Mouse (Mus musculus) intestine, embryonic 16.5 days (tissue): ENCODE measurements around the gene Yars. TPM values are rescaled to one million over a fixed set of nuclear protein-coding genes. Genes with fewer than 3 reads are reported as not detected.

ENCODE experiments used
- ATAC-seq: fragments of 200-750 bp; cut with Nextera tagmentation; 2 replicates; pipeline ENCODE4 v1.8.0; 2017; ENCODE audit warnings: moderate TSS enrichment, moderate library complexity
- H3K27ac ChIP-seq: fragments of 300-500 bp; sonication (generic); 2 replicates; pipeline ENCODE4 v1.5.1; 2014; ENCODE audit warnings: mild to moderate bottlenecking, low read length
- H3K27me3 ChIP-seq: fragments of 300-500 bp; sonication (generic); replicated peaks from 2 replicates; pipeline ENCODE4 v1.6.1; 2014; ENCODE audit warnings: low read length, control low read depth, mixed read lengths; ENCODE audit not compliant: control insufficient read depth, insufficient read depth
- H3K36me3 ChIP-seq: fragments of 300-500 bp; sonication (generic); 2 replicates; pipeline ENCODE4 v1.6.1; 2014; ENCODE audit warnings: low read length, control low read depth; ENCODE audit not compliant: control insufficient read depth, insufficient read depth
- H3K4me1 ChIP-seq: fragments of 300-500 bp; sonication (generic); 2 replicates; pipeline ENCODE4 v1.6.1; 2014; ENCODE audit warnings: low read length, control low read depth, mixed read lengths; ENCODE audit not compliant: control insufficient read depth, insufficient read depth
- H3K4me2 ChIP-seq: fragments of 300-500 bp; sonication (generic); 2 replicates; pipeline ENCODE4 v1.6.1; 2014; ENCODE audit warnings: low read depth, low read length, control low read depth
- H3K4me3 ChIP-seq: fragments of 300-500 bp; sonication (generic); 2 replicates; pipeline ENCODE4 v1.5.1; 2014; ENCODE audit warnings: mild to moderate bottlenecking, low read length
- H3K9ac ChIP-seq: fragments of 300-500 bp; sonication (generic); 2 replicates; pipeline ENCODE4 v1.6.1; 2014; ENCODE audit warnings: low read depth, low read length
- H3K9me3 ChIP-seq: fragments of 300-500 bp; sonication (generic); 2 replicates; pipeline ENCODE4 v1.6.1; 2016; ENCODE audit warnings: low read length, control low read depth; ENCODE audit not compliant: control insufficient read depth
- WGBS: fragments of 180-500 bp; shearing (Covaris S2); extraction: QIAGEN DNeasy Blood & Tissue Kit; methylation state at CpG from one replicate; pipeline ENCODE4 v1.1.7; 2014; 5-methylcytosine and 5-hydroxymethylcytosine counted together
- polyA plus RNA-seq: library from polyadenylated mRNA; unstranded; fragments of >200 nt; fragmentation: Nextera tagmentation; extraction: Ambion mirVana; gene quantifications from 2 replicates; pipeline ENCODE4 v1.2.1, GENCODE M21; 2015

Gene Yars
- polyA plus RNA-seq, 1 experiment from 2014 or later, result 107 TPM

- Histone ChIP-seq H3K36me3 (peaks cover 17% of the 10 kb centered on the region), H3K27me3 (no peaks in the 10 kb centered on the region), H3K9me3 (no peaks in the 10 kb centered on the region), H3K4me2 (peak overlapping the region; percentile 45; the same call in 1 of the 2 replicates), H3K9ac (peak overlapping the region; percentile 47), H3K4me1 (peaks cover 26% of the 10 kb centered on the region), H3K4me3 (peak overlapping the region; percentile 23), H3K27ac (no peak overlapping the region)
- WGBS, result 56% methylated on average over 55 of the region's 55 CpGs
- no peak for ATAC-seq
These were observed 34.1 kb downstream of the Yars start for GRCm38 (mm10) chr4:129223421-129224281.

GRCm38 (mm10) chr4:129225315-129225714 lies 35.8 kb downstream of the Yars start:
- 98% methylated on average over 12 of the region's 12 CpGs for WGBS
- H3K4me2 ChIP-seq, result no peak overlapping the region
- H3K4me1 ChIP-seq, result peaks cover 28% of the 10 kb centered on the region
- no peaks in the 10 kb centered on the region for H3K27me3 ChIP-seq
- no peak overlapping the region for H3K27ac ChIP-seq
- no peak overlapping the region for H3K4me3 ChIP-seq
- H3K9ac ChIP-seq, result no peak overlapping the region
- H3K9me3 ChIP-seq, result no peaks in the 10 kb centered on the region
- no peak for ATAC-seq
- peaks cover 12% of the 10 kb centered on the region for H3K36me3 ChIP-seq

DNA sequence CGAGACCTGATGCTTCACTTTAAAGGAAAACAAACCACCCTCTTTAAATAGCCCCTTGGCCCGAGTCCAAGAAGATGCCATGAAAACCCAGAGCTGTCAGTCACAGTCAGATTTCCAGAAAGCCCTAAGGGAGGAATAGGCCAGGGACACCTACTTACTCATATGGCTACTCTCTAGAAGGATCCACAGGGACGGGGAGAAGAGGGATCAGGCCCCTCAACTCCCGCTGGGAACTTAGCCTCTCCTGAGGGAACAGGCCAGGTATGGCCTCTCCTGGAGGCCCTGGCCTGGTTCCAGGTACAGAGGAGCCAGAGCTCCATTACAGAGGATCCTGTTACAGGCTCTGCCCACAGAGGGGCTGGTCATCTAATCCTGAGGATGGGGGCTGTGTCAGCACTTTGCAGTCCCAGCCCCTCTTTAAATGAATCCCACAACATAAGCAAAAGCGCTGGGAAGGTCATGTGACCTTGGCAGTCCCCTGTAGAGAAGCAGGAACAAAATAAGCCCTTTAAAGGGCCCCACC lies 36.9 kb downstream of the Yars start:
- peak overlapping the region; percentile 21; the same call in 1 of the 2 replicates for H3K9ac ChIP-seq
- no peaks in the 10 kb centered on the region for H3K27me3 ChIP-seq
- no peak for ATAC-seq
- WGBS, result 22% methylated on average over 5 of the region's 5 CpGs
- peak overlapping the region; percentile 29 for H3K4me2 ChIP-seq
- peaks cover 8% of the 10 kb centered on the region; the same call in 1 of the 2 replicates for H3K36me3 ChIP-seq
- H3K4me1 ChIP-seq, result peaks cover 37% of the 10 kb centered on the region
- peak overlapping the region; percentile 31 for H3K27ac ChIP-seq
- peak overlapping the region; percentile 20; the same call in 1 of the 2 replicates for H3K4me3 ChIP-seq
- H3K9me3 ChIP-seq, result no peaks in the 10 kb centered on the region

- Histone ChIP-seq H3K9me3 (no peaks in the 10 kb centered on the region), H3K4me2 (peak overlapping the region; percentile 29), H3K4me3 (peak overlapping the region; percentile 20), H3K27ac (peak overlapping the region; percentile 31), H3K27me3 (no peaks in the 10 kb centered on the region), H3K4me1 (peaks cover 44% of the 10 kb centered on the region), H3K36me3 (peaks cover 8% of the 10 kb centered on the region; the same call in 1 of the 2 replicates), H3K9ac (peak overlapping the region; percentile 41)
- no peak for ATAC-seq
- 12% methylated on average over 22 of the region's 22 CpGs for WGBS
These were observed 37.8 kb downstream of the Yars start for GRCm38 (mm10) chr4:129227170-129227984.

- Histone ChIP-seq H3K4me2 (peak overlapping the region; percentile 29), H3K9ac (peak overlapping the region; percentile 41; the same call in 1 of the 2 replicates), H3K27me3 (no peaks in the 10 kb centered on the region), H3K36me3 (peaks cover 5% of the 10 kb centered on the region; the same call in 1 of the 2 replicates), H3K4me1 (peaks cover 48% of the 10 kb centered on the region), H3K9me3 (no peaks in the 10 kb centered on the region), H3K4me3 (0 out of 2 replicates have a peak overlapping the region, but pooled peaks have one; percentile 20), H3K27ac (peak overlapping the region; percentile 31; the same call in 1 of the 2 replicates)
- 33% methylated on average over 8 of the region's 8 CpGs for WGBS
- no peak for ATAC-seq
These were observed 38.4 kb downstream of the Yars start for GRCm38 (mm10) chr4:129227985-129228381.

DNA sequence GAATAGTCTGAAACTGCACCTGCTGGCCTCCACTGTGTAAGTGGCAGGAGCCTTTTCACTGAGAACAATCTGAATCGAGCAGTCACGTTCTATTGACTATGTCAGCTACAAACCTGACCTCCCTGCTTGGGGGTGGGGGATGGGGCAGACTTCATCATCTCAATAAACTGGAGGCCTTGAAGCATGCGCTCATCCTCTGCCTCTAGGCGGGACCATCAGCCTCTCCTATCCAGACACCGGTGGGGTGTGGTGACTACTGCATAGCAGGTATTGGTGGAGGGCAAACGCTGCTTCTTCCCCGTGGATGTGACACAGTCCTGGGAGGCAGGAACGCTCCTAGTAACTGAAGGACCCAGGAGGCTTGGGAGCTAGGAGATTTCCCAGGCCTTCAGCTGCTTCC lies 41.4 kb downstream of the Yars start:
- H3K27me3 ChIP-seq, result no peaks in the 10 kb centered on the region
- H3K9ac ChIP-seq, result 0 out of 2 replicates have a peak overlapping the region, but pooled peaks have one; percentile 29
- 49% methylated on average over 8 of the region's 8 CpGs for WGBS
- H3K4me3 ChIP-seq, result no peak overlapping the region
- H3K4me1 ChIP-seq, result peaks cover 69% of the 10 kb centered on the region
- H3K36me3 ChIP-seq, result no peaks in the 10 kb centered on the region
- H3K4me2 ChIP-seq, result peak overlapping the region; percentile 42; the same call in 1 of the 2 replicates
- H3K9me3 ChIP-seq, result no peaks in the 10 kb centered on the region
- peak; percentile 39 for ATAC-seq
- peak overlapping the region; percentile 93 for H3K27ac ChIP-seq

DNA sequence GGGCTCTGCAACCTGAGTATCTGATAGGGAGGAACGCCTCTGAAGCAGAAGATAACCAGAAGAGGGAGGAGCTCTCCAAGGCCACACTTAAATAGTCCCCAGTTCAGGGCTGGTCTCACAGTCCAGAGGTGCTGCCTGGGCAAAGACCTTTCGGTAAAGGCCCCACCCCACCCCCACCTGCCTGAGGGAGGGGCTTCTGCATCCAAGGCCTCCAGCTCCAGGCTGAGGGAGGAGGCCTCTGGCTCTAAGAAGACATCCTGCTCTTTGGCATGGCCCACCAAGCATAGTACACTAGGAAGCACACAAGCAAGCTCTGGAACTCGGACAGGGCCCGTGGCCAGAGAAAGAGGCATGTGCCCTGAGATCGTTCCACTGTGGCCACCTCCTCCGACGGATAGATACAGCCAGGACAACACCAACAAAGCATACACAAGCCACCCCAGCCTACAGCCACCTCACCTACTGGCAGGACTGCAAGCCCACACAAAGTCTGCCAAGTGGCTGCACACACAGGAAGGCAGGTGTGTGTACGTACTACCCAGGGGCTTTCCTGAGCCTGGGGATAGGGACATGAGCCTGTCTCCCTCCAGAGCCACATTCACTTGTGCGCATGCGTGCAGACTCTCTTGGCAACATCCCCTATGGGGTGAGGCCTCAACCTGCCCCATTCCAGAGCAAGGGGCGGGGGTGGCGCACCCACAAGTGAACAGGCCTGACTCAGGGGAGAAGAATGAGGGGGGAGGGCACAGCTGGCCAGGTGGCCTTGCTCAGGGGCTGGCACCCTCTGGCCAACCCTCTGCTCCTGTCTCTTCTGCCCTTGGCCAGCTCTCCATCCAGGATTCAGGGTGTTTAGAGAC lies 42.3 kb downstream of the Yars start:
- no peaks in the 10 kb centered on the region for H3K9me3 ChIP-seq
- no peaks in the 10 kb centered on the region for H3K36me3 ChIP-seq
- 42% methylated on average over 12 of the region's 12 CpGs for WGBS
- peak overlapping the region; percentile 41 for H3K9ac ChIP-seq
- no peaks in the 10 kb centered on the region for H3K27me3 ChIP-seq
- H3K4me3 ChIP-seq, result peak overlapping the region; percentile 24
- peak overlapping the region; percentile 42 for H3K4me2 ChIP-seq
- peaks cover 64% of the 10 kb centered on the region for H3K4me1 ChIP-seq
- ATAC-seq, result peak; percentile 75
- H3K27ac ChIP-seq, result peak overlapping the region; percentile 93

- Histone ChIP-seq H3K4me1 (peaks cover 64% of the 10 kb centered on the region), H3K9ac (peak overlapping the region; percentile 41), H3K4me2 (peak overlapping the region; percentile 42), H3K9me3 (no peaks in the 10 kb centered on the region), H3K27me3 (no peaks in the 10 kb centered on the region), H3K27ac (peak overlapping the region; percentile 93), H3K4me3 (no peak overlapping the region), H3K36me3 (no peaks in the 10 kb centered on the region)
- ATAC-seq, result peak; percentile 9
- WGBS, result 57% methylated on average over 9 of the region's 9 CpGs
These were observed 43.2 kb downstream of the Yars start for GRCm38 (mm10) chr4:129232561-129233360.
